Mouse (Mus musculus) ES-Bruce4 (cell line): Measurements from ENCODE around the gene Ccdc151. TPM values are rescaled to one million over a fixed set of nuclear protein-coding genes. Genes with fewer than 3 reads are reported as not detected.

Experiments used
- H3K27ac ChIP-seq: 2 replicates; pipeline ENCODE4 v1.5.1; 2012; ENCODE audit warnings: low read length, inconsistent platforms; ENCODE audit not compliant: insufficient read depth
- H3K27me3 ChIP-seq: 2 replicates; pipeline ENCODE4 v1.6.1; 2012; ENCODE audit warnings: mild to moderate bottlenecking, low read length, inconsistent platforms; ENCODE audit not compliant: control insufficient read depth, poor library complexity, insufficient read depth, severe bottlenecking
- H3K36me3 ChIP-seq: 2 replicates; pipeline ENCODE4 v1.6.1; 2012; ENCODE audit warnings: inconsistent platforms, mild to moderate bottlenecking, low read length, moderate library complexity; ENCODE audit not compliant: control insufficient read depth, poor library complexity, insufficient read depth, severe bottlenecking
- H3K4me1 ChIP-seq: one replicate; pipeline ENCODE4 v1.8.1; 2011; ENCODE audit warnings: low read length; ENCODE audit not compliant: control insufficient read depth, insufficient read depth
- H3K4me3 ChIP-seq: 2 replicates; pipeline ENCODE4 v1.5.1; 2011; ENCODE audit warnings: low read depth, mild to moderate bottlenecking, low read length
- H3K9ac ChIP-seq: 2 replicates; pipeline ENCODE4 v1.6.1; 2012; ENCODE audit warnings: low read depth, mild to moderate bottlenecking, inconsistent platforms; ENCODE audit not compliant: poor library complexity, severe bottlenecking
- H3K9me3 ChIP-seq: replicated peaks from 2 replicates; pipeline ENCODE4 v1.6.1; 2012; ENCODE audit warnings: mild to moderate bottlenecking, low read length, inconsistent platforms; ENCODE audit not compliant: control insufficient read depth, poor library complexity, insufficient read depth, severe bottlenecking
- CTCF ChIP-seq: IDR thresholded peaks from one replicate; pipeline ENCODE4 v1.8.1; 2011; ENCODE audit warnings: low read depth, low read length
- EP300 ChIP-seq: IDR thresholded peaks from 2 replicates; pipeline ENCODE4 v1.6.1; 2011; ENCODE audit warnings: low read depth, low read length; ENCODE audit not compliant: insufficient read depth
- POLR2A ChIP-seq: IDR thresholded peaks from one replicate; pipeline ENCODE4 v1.8.1; 2011; ENCODE audit warnings: low read length; ENCODE audit not compliant: insufficient read depth
- polyA plus RNA-seq: library from polyadenylated mRNA; stranded (reverse); fragments of >200 nt; gene quantifications from 2 replicates; pipeline ENCODE4 v1.2.4, GENCODE M21; 2011; ENCODE audit warnings: low read depth; ENCODE audit not compliant: missing spikeins, insufficient read depth, insufficient read length

The Ccdc151 gene
- polyA plus RNA-seq, 1 experiment: 1.6 TPM

GRCm38 (mm10) chr9:21950322-21950721 lies 52.1 kb downstream of the Ccdc151 start:
- Histone ChIP-seq H3K4me3 (no peak overlapping the region), H3K27me3 (no peaks in the 10 kb centered on the region), H3K9me3 (no peaks in the 10 kb centered on the region), H3K27ac (no peak overlapping the region), H3K4me1 (peaks cover 2% of the 10 kb centered on the region), H3K9ac (no peak overlapping the region), H3K36me3 (no peaks in the 10 kb centered on the region)
- peak; percentile 77; the same call in 1 of the 2 replicates for TF ChIP-seq EP300
- TF ChIP-seq CTCF: peak; percentile 42
- TF ChIP-seq POLR2A: no peak

GRCm38 (mm10) chr9:21948790-21949189 lies 53.6 kb downstream of the Ccdc151 start:
- Histone ChIP-seq H3K27ac (no peak overlapping the region), H3K9ac (no peak overlapping the region), H3K4me1 (peaks cover 2% of the 10 kb centered on the region), H3K36me3 (no peaks in the 10 kb centered on the region), H3K27me3 (no peaks in the 10 kb centered on the region), H3K4me3 (no peak overlapping the region), H3K9me3 (no peaks in the 10 kb centered on the region)
- no peak for TF ChIP-seq CTCF
- no peak for TF ChIP-seq POLR2A
- TF ChIP-seq EP300: no peak

GRCm38 (mm10) chr9:21948146-21948545 lies 54.3 kb downstream of the Ccdc151 start:
- TF ChIP-seq CTCF: no peak
- TF ChIP-seq POLR2A: no peak
- no peak for TF ChIP-seq EP300
- Histone ChIP-seq H3K27ac (no peak overlapping the region), H3K9ac (no peak overlapping the region), H3K27me3 (no peaks in the 10 kb centered on the region), H3K4me3 (no peak overlapping the region), H3K36me3 (no peaks in the 10 kb centered on the region), H3K9me3 (no peaks in the 10 kb centered on the region), H3K4me1 (peaks cover 4% of the 10 kb centered on the region)

- peak overlapping the region; percentile 39 for H3K4me3 ChIP-seq
- peaks cover 4% of the 10 kb centered on the region for H3K4me1 ChIP-seq
- H3K9ac ChIP-seq: peak overlapping the region; percentile 8; the same call in 1 of the 2 replicates
- H3K27ac ChIP-seq: no peak overlapping the region
- TF ChIP-seq POLR2A: no peak
- TF ChIP-seq EP300: no peak
- no peak for TF ChIP-seq CTCF
- no peaks in the 10 kb centered on the region for H3K27me3 ChIP-seq
- no peaks in the 10 kb centered on the region for H3K9me3 ChIP-seq
- H3K36me3 ChIP-seq: no peaks in the 10 kb centered on the region
Observed at GRCm38 (mm10) chr9:21947540-21948130, 54.8 kb downstream of the Ccdc151 start.

GRCm38 (mm10) chr9:21944267-21944666 lies 58.2 kb downstream of the Ccdc151 start:
- H3K27ac ChIP-seq: no peak overlapping the region
- no peaks in the 10 kb centered on the region for H3K27me3 ChIP-seq
- no peaks in the 10 kb centered on the region for H3K9me3 ChIP-seq
- no peaks in the 10 kb centered on the region for H3K36me3 ChIP-seq
- peaks cover 4% of the 10 kb centered on the region for H3K4me1 ChIP-seq
- no peak overlapping the region for H3K9ac ChIP-seq
- H3K4me3 ChIP-seq: no peak overlapping the region
- TF ChIP-seq EP300 (no peak), CTCF (no peak), POLR2A (no peak)

GRCm38 (mm10) chr9:21943638-21944037 lies 58.8 kb downstream of the Ccdc151 start:
- peaks cover 4% of the 10 kb centered on the region for H3K4me1 ChIP-seq

More at GRCm38 (mm10) chr9:21943638-21944037, 58.8 kb downstream of the Ccdc151 start:
- H3K27me3 ChIP-seq: no peaks in the 10 kb centered on the region
- H3K27ac ChIP-seq: no peak overlapping the region
- H3K9ac ChIP-seq: no peak overlapping the region
- TF ChIP-seq CTCF: no peak
- no peak for TF ChIP-seq EP300
- TF ChIP-seq POLR2A: no peak
- no peaks in the 10 kb centered on the region for H3K9me3 ChIP-seq
- H3K36me3 ChIP-seq: no peaks in the 10 kb centered on the region
- no peak overlapping the region for H3K4me3 ChIP-seq
